In the genomic region with DNA sequence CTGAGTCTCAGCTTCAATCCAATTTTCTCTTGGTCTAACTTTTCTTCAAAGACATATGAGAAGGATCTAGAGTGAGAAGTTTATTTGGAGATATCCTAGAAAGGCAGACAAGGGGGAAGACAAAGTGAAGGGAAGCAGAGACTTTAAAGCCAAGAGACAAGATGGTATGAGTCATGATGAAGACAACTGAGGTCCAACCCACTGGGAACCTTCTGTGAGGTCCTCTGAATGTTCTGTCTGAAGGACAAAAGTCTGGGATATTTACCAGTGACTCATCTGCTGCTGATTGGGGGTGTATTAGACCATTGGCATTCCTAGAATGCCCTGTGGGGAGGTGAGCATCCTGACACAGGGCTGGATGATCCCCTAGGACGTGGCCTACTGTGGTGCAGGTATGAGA, we compare ENCODE assay signal across 15 mouse cellular contexts.
"Had no signal": no experiment of that assay in that cellular context is flagged by ENCODE, and none has a peak within 500 bp of the region (broad histone marks: within the 10 kb centered on the region; RNA-seq: fewer than 3 reads in every experiment).

No protein-coding gene starts in this region.

- DNase-seq: kidney, adult 18-20 months; kidney, adult 9 months; kidney, postnatal 14 days; kidney, postnatal 4 days; liver, embryonic 13.5 days; lung, embryonic 14.5 days; thymus, adult 2 months; thymus, postnatal 14 days; thymus, postnatal 4 days had no signal

- H3K4me1 ChIP-seq: liver, embryonic 13.5 days; midbrain, embryonic 12.5 days; midbrain, embryonic 15.5 days; neural tube, embryonic 12.5 days; neural tube, embryonic 15.5 days had no signal

- ATAC-seq: lung, postnatal 0 days; midbrain, embryonic 15.5 days had no signal

- H3K4me3 ChIP-seq: liver, embryonic 13.5 days; midbrain, embryonic 12.5 days; midbrain, embryonic 15.5 days; neural tube, embryonic 12.5 days; neural tube, embryonic 15.5 days had no signal

- H3K27ac ChIP-seq: liver, embryonic 13.5 days; macrophage; midbrain, embryonic 12.5 days; midbrain, embryonic 15.5 days; neural tube, embryonic 12.5 days; neural tube, embryonic 15.5 days had no signal
